Mouse (Mus musculus) monocyte, adult 59 days (primary cell): ENCODE measurements around the gene Kcnk3. TPM values are rescaled to one million over a fixed set of nuclear protein-coding genes. Genes with fewer than 3 reads are reported as not detected.

Experiments
- total RNA-seq, 2 experiments: library from RNA; stranded (reverse); gene quantifications; one replicate each; pipeline ENCODE4 v1.2.4; 2023

Gene Kcnk3
- total RNA-seq, result under 1 TPM; 0.31 to 0.61 TPM

GRCm38 (mm10) chr5:30587681-30588300 lies at the start of gene Kcnk3:
Gene Kcnk3, plus strand, starts transcription at chr5:30588170.

GRCm38 (mm10) chr5:30545698-30546097 lies 42.3 kb upstream of the Kcnk3 start, which contains the start of gene Cib4:
Gene Cib4, minus strand, starts transcription at chr5:30545836.

GRCm38 (mm10) chr5:30647815-30648560 lies 60.0 kb downstream of the Kcnk3 start, which contains the start of gene Slc35f6:
Gene Slc35f6, plus strand, starts transcription at chr5:30647933.

GRCm38 (mm10) chr5:30666391-30667195 lies 78.6 kb downstream of the Kcnk3 start, which contains the start of gene Cenpa:
Gene Cenpa, plus strand, starts transcription at chr5:30666777.

Other genes starting within 250 kb of the Kcnk3 start
- 1 to 10 TPM; 1.0 to 1.2 TPM for gene Otof, start 126.2 kb upstream of the Kcnk3 start, total RNA-seq
- gene 1700001C02Rik, start 122.1 kb upstream of the Kcnk3 start, total RNA-seq, result not detected
- not detected for gene Cib4, start 42.3 kb upstream of the Kcnk3 start, total RNA-seq
- gene Slc35f6, start 59.8 kb downstream of the Kcnk3 start, total RNA-seq, result 100 to 1,000 TPM in 1 of 2 experiments, 10 to 100 TPM in 1; 86.5 to 112 TPM
- gene Cenpa, start 78.6 kb downstream of the Kcnk3 start, total RNA-seq, result 100 to 1,000 TPM in 1 of 2 experiments, 10 to 100 TPM in 1; 65.4 to 100 TPM
- gene Dpysl5, start 123.4 kb downstream of the Kcnk3 start, total RNA-seq, result not detected
- gene Mapre3, start 226.5 kb downstream of the Kcnk3 start, total RNA-seq, result 1 to 10 TPM; 8.9 to 9.4 TPM